Mouse (Mus musculus) kidney, embryonic 16.5 days (tissue): ENCODE data around the gene B4galt4. TPM values are rescaled to one million over a fixed set of nuclear protein-coding genes. Genes with fewer than 3 reads are reported as not detected.
A peak's percentile ranks its signal among the peaks of the same experiment; 100 is the strongest.
"Not testable (repeated sequence)": the region's sequence is repeated elsewhere in the genome, so short reads cannot be mapped to it uniquely, and the experiment has no call there.

Experiments
- ATAC-seq: fragments of 200-750 bp; cut with Nextera tagmentation; 2 replicates; pipeline ENCODE4 v1.8.0; 2017; ENCODE audit warnings: moderate TSS enrichment; ENCODE audit not compliant: low FRiP score, low TSS enrichment
- H3K27ac ChIP-seq: fragments of 300-500 bp; sonication (generic); 2 replicates; pipeline ENCODE4 v1.5.1; 2014; ENCODE audit warnings: low read length
- H3K27me3 ChIP-seq: fragments of 300-500 bp; sonication (generic); 2 replicates; pipeline ENCODE4 v1.6.1; 2014; ENCODE audit warnings: low read length, control low read depth, mixed read lengths; ENCODE audit not compliant: insufficient read depth
- H3K36me3 ChIP-seq: fragments of 300-500 bp; sonication (generic); 2 replicates; pipeline ENCODE4 v1.6.1; 2014; ENCODE audit warnings: low read length, control low read depth, mixed read lengths; ENCODE audit not compliant: insufficient read depth
- H3K4me1 ChIP-seq: fragments of 300-500 bp; sonication (generic); 2 replicates; pipeline ENCODE4 v1.6.1; 2014; ENCODE audit warnings: low read length, control low read depth, mixed read lengths; ENCODE audit not compliant: insufficient read depth
- H3K4me2 ChIP-seq: fragments of 300-500 bp; sonication (generic); replicated peaks from 2 replicates; pipeline ENCODE4 v1.6.1; 2014; ENCODE audit warnings: low read depth, low read length
- H3K4me3 ChIP-seq: fragments of 300-500 bp; sonication (generic); 2 replicates; pipeline ENCODE4 v1.5.1; 2014; ENCODE audit warnings: mild to moderate bottlenecking, low read length
- H3K9ac ChIP-seq: fragments of 300-500 bp; sonication (generic); replicated peaks from 2 replicates; pipeline ENCODE4 v1.6.1; 2014; ENCODE audit warnings: low read length
- H3K9me3 ChIP-seq: fragments of 300-500 bp; sonication (generic); 2 replicates; pipeline ENCODE4 v1.6.1; 2016; ENCODE audit warnings: low read length, control low read depth
- WGBS: fragments of 180-500 bp; shearing (Covaris S2); extraction: QIAGEN DNeasy Blood & Tissue Kit; methylation state at CpG from one replicate; pipeline ENCODE4 v1.1.7; 2014; 5-methylcytosine and 5-hydroxymethylcytosine counted together
- polyA plus RNA-seq: library from polyadenylated mRNA; unstranded; fragments of >200 nt; fragmentation: Nextera tagmentation; extraction: Ambion mirVana; gene quantifications from 2 replicates; pipeline ENCODE4 v1.2.1, GENCODE M21; 2015

B4galt4 gene
- polyA plus RNA-seq, 1 experiment from 2014 or later: 34.5 TPM

DNA sequence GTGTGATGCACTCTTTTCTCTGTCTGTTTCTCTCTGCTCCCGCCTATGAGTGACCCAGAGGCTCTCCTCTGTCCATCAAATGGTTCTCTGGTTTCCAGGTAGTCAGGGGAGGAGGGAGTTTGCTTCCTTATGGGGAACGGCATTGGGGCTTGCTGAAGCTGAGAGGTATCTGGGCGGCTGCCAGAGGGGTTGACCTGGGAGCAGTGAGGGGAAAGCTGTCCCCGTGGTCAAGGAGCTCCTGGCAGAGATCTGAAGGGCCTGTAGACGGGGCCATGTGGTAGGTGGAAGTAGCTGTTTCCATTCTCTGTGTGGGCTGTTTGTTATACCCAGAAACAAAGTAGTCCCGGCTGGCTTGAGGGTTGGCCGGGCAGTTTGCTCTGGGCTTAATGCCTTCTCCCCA is 35.3 kb upstream of the B4galt4 start:
- no peak overlapping the region for H3K4me3 ChIP-seq
- ATAC-seq: no peak
- no peak overlapping the region for H3K9ac ChIP-seq
- H3K36me3 ChIP-seq: no peaks in the 10 kb centered on the region
- H3K27ac ChIP-seq: no peak overlapping the region
- no peak overlapping the region for H3K4me2 ChIP-seq
- 59% methylated on average over 7 of the region's 7 CpGs for WGBS
- no peaks in the 10 kb centered on the region for H3K27me3 ChIP-seq
- no peaks in the 10 kb centered on the region for H3K9me3 ChIP-seq
- 0 out of 2 replicates have a peak, but pooled peaks cover 3% of the 10 kb centered on the region for H3K4me1 ChIP-seq

GRCm38 (mm10) chr16:38708962-38709520 is 33.0 kb upstream of the B4galt4 start:
- 70% methylated on average over 7 of the region's 7 CpGs for WGBS
- H3K4me2 ChIP-seq: no peak overlapping the region
- ATAC-seq: no peak

GRCm38 (mm10) chr16:38711245-38711644 is 30.8 kb upstream of the B4galt4 start:
- 26% methylated on average over 4 of the region's 4 CpGs for WGBS
- Histone ChIP-seq H3K9me3 (no peaks in the 10 kb centered on the region), H3K4me3 (peak overlapping the region; percentile 77), H3K27me3 (no peaks in the 10 kb centered on the region), H3K36me3 (no peaks in the 10 kb centered on the region), H3K27ac (no peak overlapping the region), H3K4me2 (peak overlapping the region; percentile 77), H3K4me1 (peaks cover 8% of the 10 kb centered on the region), H3K9ac (no peak overlapping the region)
- ATAC-seq: no peak

More at GRCm38 (mm10) chr16:38708962-38709520, 33.0 kb upstream of the B4galt4 start:
- peaks cover 8% of the 10 kb centered on the region for H3K4me1 ChIP-seq
- no peaks in the 10 kb centered on the region for H3K36me3 ChIP-seq
- no peaks in the 10 kb centered on the region for H3K27me3 ChIP-seq
- no peak overlapping the region for H3K27ac ChIP-seq
- no peak overlapping the region for H3K4me3 ChIP-seq
- H3K9me3 ChIP-seq: no peaks in the 10 kb centered on the region
- 0 out of 2 replicates have a peak overlapping the region, but pooled peaks have one; percentile 27 for H3K9ac ChIP-seq

GRCm38 (mm10) chr16:38712105-38712504 is 30.0 kb upstream of the B4galt4 start:
- Histone ChIP-seq H3K4me3 (peak overlapping the region; percentile 77), H3K36me3 (no peaks in the 10 kb centered on the region), H3K9ac (peak overlapping the region; percentile 81), H3K27ac (peak overlapping the region; percentile 94), H3K4me1 (peaks cover 8% of the 10 kb centered on the region), H3K4me2 (peak overlapping the region; percentile 77), H3K9me3 (no peaks in the 10 kb centered on the region), H3K27me3 (no peaks in the 10 kb centered on the region)
- WGBS: 4% methylated on average over 12 of the region's 12 CpGs
- no peak for ATAC-seq

GRCm38 (mm10) chr16:38712581-38713403 is 29.3 kb upstream of the B4galt4 start, which contains the start of gene Arhgap31:
TSS of gene Arhgap31 (minus strand) at chr16:38713274.
- H3K9ac ChIP-seq: peak within 1 kb of the TSS; percentile 81
- peak within 1 kb of the TSS; percentile 77 for H3K4me3 ChIP-seq
- H3K27me3 ChIP-seq: no peaks in the 10 kb centered on the region
- H3K27ac ChIP-seq: peak within 1 kb of the TSS; percentile 94
- H3K9me3 ChIP-seq: no peaks in the 10 kb centered on the region
- WGBS: under 1% methylated on average over 70 of the region's 74 CpGs
- H3K36me3 ChIP-seq: no peaks in the 10 kb centered on the region
- H3K4me1 ChIP-seq: peaks cover 8% of the 10 kb centered on the region
- H3K4me2 ChIP-seq: peak within 1 kb of the TSS; percentile 77
- peak; percentile 96 for ATAC-seq

GRCm38 (mm10) chr16:38713404-38714258 is 28.4 kb upstream of the B4galt4 start:
- ATAC-seq: peak; percentile 69; the same call in 1 of the 2 replicates
- Histone ChIP-seq H3K4me1 (peaks cover 8% of the 10 kb centered on the region), H3K4me2 (peak overlapping the region; percentile 77), H3K36me3 (no peaks in the 10 kb centered on the region), H3K9ac (peak overlapping the region; percentile 81), H3K27ac (peak overlapping the region; percentile 94), H3K4me3 (peak overlapping the region; percentile 77), H3K9me3 (no peaks in the 10 kb centered on the region), H3K27me3 (no peaks in the 10 kb centered on the region)
- WGBS: 15% methylated on average over 17 of the region's 17 CpGs

DNA sequence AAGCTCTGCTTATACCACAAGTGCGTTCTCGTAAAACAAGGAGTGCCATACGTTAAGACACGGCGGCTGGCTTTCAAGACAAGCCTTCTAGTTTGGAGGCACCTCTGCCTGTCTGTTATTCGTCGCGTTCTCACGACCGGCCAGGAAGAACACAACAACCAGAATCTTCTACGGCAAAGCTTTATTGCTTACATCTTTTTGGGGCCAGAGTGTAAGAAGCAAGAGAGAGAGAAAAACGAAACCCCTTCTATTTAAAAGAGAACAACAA is 27.9 kb upstream of the B4galt4 start:
- Histone ChIP-seq H3K4me2 (peak overlapping the region; percentile 77), H3K27ac (peak overlapping the region; percentile 94; the same call in 1 of the 2 replicates), H3K4me3 (peak overlapping the region; percentile 77)
- ATAC-seq, H3K9me3 ChIP-seq, H3K9ac ChIP-seq, H3K27me3 ChIP-seq, H3K4me1 ChIP-seq, H3K36me3 ChIP-seq: not testable (repeated sequence)
- WGBS: 37% methylated on average over 11 of the region's 12 CpGs

GRCm38 (mm10) chr16:38721377-38721776 is 20.7 kb upstream of the B4galt4 start:
- WGBS: 95% methylated on average over 8 of the region's 9 CpGs
- peaks cover 4% of the 10 kb centered on the region; the same call in 1 of the 2 replicates for H3K9me3 ChIP-seq

GRCm38 (mm10) chr16:38724256-38724655 is 17.8 kb upstream of the B4galt4 start:
- Histone ChIP-seq H3K9ac (no peak overlapping the region), H3K9me3 (peaks cover 4% of the 10 kb centered on the region; the same call in 1 of the 2 replicates), H3K4me3 (no peak overlapping the region), H3K36me3 (no peaks in the 10 kb centered on the region), H3K27me3 (no peaks in the 10 kb centered on the region), H3K4me1 (no peaks in the 10 kb centered on the region), H3K4me2 (no peak overlapping the region), H3K27ac (peak overlapping the region; percentile 17)
- ATAC-seq: no peak
- 70% methylated on average over 8 of the region's 8 CpGs for WGBS

More at GRCm38 (mm10) chr16:38721377-38721776, 20.7 kb upstream of the B4galt4 start:
- no peaks in the 10 kb centered on the region for H3K36me3 ChIP-seq
- no peaks in the 10 kb centered on the region for H3K27me3 ChIP-seq
- no peak overlapping the region for H3K4me3 ChIP-seq
- no peak overlapping the region for H3K27ac ChIP-seq
- ATAC-seq: no peak
- H3K4me1 ChIP-seq: no peaks in the 10 kb centered on the region
- H3K4me2 ChIP-seq: no peak overlapping the region
- no peak overlapping the region for H3K9ac ChIP-seq
